Mouse (Mus musculus) retina, postnatal 7 days (tissue): ENCODE results near the gene Pkn3.
"Not testable (repeated sequence)": the region's sequence is repeated elsewhere in the genome, so short reads cannot be mapped to it uniquely, and the experiment has no call there.

Experiments
- DNase-seq: peaks from one replicate; pipeline ENCODE4 v3.0.0-alpha.2; 2012; ENCODE audit warnings: low read depth, low spot score

Gene Pkn3

DNA sequence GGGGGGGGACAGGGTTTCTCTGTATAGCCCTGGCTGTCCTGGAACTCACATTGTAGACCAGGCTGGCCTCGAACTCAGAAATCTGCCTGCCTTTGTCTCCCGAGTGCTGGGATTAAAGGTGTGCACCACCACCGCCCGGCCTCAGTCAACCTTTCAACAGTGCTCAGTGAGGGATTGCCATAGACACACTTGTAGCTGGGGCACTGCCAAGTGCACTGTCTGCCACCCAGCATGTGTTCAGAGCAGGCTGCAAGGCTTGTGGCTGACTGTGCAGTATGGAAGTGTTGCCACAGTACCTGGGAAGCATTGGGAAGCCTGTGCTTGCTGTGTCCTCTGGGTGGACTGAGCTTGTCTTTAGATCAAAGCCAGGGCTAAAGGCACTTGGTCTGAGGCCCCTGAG lies 62.5 kb downstream of the Pkn3 start:
- not testable (repeated sequence) for DNase-seq
